Mouse (Mus musculus): ENCODE results near the gene Pdik1l. TPM values are rescaled to one million over a fixed set of nuclear protein-coding genes. Genes with fewer than 3 reads are reported as not detected.

The Pdik1l gene
- total and polyA plus RNA-seq, 2 experiments from 2014 or later: 30.8 to 44.8 TPM

DNA sequence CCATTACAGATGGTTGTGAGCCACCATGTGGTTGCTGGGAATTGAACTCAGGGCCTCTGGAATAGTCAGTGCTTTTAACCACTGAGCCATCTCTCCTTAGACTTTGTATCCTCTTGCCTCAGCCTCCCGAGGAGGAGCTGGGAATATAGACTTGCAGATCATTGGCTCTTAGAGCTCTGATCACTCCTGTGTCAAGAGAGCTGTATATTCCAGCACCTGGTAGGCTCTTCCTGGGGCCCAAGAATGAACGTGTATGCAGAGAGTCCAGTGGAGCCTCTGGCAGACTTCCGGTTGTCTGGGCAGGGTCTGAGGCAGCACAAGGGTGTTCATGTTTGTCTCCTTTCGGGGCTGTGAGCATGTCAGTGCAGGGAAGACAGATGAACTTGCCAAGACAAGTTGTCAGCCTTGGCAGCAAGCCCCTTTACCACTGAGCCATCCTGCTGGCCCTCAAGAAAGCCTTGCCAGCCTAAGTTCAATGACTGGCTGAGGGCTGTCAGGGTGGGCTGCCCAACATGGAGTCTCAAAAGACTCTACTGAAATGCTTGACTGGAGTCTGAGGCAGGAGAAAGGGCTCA, 26.5 kb upstream of the Pdik1l start:
- DNase-seq (ENCODE audit: low spot score) (peak; percentile 14), ATAC-seq (ENCODE audit: low FRiP score) (no peak)
- Histone ChIP-seq H3K27me3 (ENCODE audit: insufficient read depth, low read length) (no peaks in the 10 kb centered on the region), H3K36me3 (ENCODE audit: insufficient read depth, low read length) (no peaks in the 10 kb centered on the region), H3K4me3 (ENCODE audit: low read depth, low read length) (no peak overlapping the region), H3K9me3 (ENCODE audit: low read length) (no peaks in the 10 kb centered on the region), H3K4me1 (ENCODE audit: insufficient read depth, low read length) (no peaks in the 10 kb centered on the region), H3K27ac (ENCODE audit: low read depth, low read length) (no peak overlapping the region), H3K9ac (replicated peaks; ENCODE audit: low read length, poor library complexity, severe bottlenecking) (no peak overlapping the region), H3K4me2 (ENCODE audit: low read depth, low read length, poor library complexity, severe bottlenecking) (no peak overlapping the region)
- 76% methylated on average over 4 of the region's 4 CpGs for WGBS
- no peak for TF ChIP-seq CTCF (IDR thresholded peaks at IDR 0.05)

DNA sequence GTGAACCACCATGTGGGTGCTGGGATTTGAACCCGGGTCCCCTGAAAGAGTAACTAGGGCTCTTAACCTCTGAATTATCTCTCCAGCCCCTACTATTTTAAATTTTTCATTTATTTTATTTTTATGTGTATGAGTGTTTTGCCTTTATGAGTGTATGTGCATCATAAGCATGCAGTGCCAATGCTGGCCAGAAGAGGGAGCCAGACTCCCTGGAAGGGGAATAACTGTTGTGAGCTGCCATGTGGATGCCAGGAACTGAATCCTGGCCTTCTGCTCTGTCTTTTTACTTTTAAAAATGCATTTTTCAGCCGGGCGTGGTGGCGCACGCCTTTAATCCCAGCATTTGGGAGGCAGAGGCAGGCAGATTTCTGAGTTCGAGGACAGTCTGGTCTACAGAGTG, 25.2 kb upstream of the Pdik1l start:
- DNase-seq (ENCODE audit: low spot score): no peak
- no peak for ATAC-seq (ENCODE audit: low FRiP score)
- Histone ChIP-seq H3K4me3 (ENCODE audit: low read depth, low read length) (no peak overlapping the region), H3K4me2 (ENCODE audit: low read depth, low read length, poor library complexity, severe bottlenecking) (no peak overlapping the region), H3K36me3 (ENCODE audit: insufficient read depth, low read length) (no peaks in the 10 kb centered on the region), H3K27me3 (ENCODE audit: insufficient read depth, low read length) (no peaks in the 10 kb centered on the region), H3K9me3 (ENCODE audit: low read length) (no peaks in the 10 kb centered on the region), H3K9ac (replicated peaks; ENCODE audit: low read length, poor library complexity, severe bottlenecking) (no peak overlapping the region), H3K27ac (ENCODE audit: low read depth, low read length) (no peak overlapping the region), H3K4me1 (ENCODE audit: insufficient read depth, low read length) (no peaks in the 10 kb centered on the region)
- WGBS: 97% methylated on average over 6 of the region's 6 CpGs
- TF ChIP-seq CTCF (IDR thresholded peaks at IDR 0.05): peak; percentile 45

DNA sequence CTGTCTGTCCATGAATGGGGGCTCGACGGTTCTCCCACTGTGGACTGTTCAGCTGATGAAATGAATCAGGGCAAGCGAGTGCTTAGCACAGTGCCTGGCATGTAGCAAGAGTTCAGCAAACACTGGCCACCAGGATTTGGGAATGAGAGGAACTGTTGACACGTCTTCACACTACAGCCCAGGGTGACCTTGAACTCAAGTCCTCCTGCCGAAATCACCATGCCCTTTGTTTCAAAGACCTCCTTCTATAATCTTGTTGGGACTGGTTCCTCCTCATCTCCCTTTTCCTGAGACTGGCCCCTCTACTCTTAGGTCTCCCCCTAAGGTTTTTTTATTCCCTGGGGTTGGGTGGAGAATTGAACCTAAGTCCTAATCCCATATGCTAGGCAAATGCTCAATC, 24.6 kb upstream of the Pdik1l start:
- Histone ChIP-seq H3K4me1 (ENCODE audit: insufficient read depth, low read length) (no peaks in the 10 kb centered on the region; the same call in 1 of the 2 replicates), H3K9me3 (ENCODE audit: low read length) (no peaks in the 10 kb centered on the region), H3K36me3 (ENCODE audit: insufficient read depth, low read length) (no peaks in the 10 kb centered on the region), H3K9ac (replicated peaks; ENCODE audit: low read length, poor library complexity, severe bottlenecking) (no peak overlapping the region), H3K27ac (ENCODE audit: low read depth, low read length) (no peak overlapping the region), H3K4me3 (ENCODE audit: low read depth, low read length) (no peak overlapping the region), H3K4me2 (ENCODE audit: low read depth, low read length, poor library complexity, severe bottlenecking) (no peak overlapping the region), H3K27me3 (ENCODE audit: insufficient read depth, low read length) (no peaks in the 10 kb centered on the region)
- ATAC-seq (ENCODE audit: low FRiP score) (no peak), DNase-seq (ENCODE audit: low spot score) (no peak)
- no peak for TF ChIP-seq CTCF (IDR thresholded peaks at IDR 0.05)
- WGBS: 100% methylated on average over 5 of the region's 5 CpGs

DNA sequence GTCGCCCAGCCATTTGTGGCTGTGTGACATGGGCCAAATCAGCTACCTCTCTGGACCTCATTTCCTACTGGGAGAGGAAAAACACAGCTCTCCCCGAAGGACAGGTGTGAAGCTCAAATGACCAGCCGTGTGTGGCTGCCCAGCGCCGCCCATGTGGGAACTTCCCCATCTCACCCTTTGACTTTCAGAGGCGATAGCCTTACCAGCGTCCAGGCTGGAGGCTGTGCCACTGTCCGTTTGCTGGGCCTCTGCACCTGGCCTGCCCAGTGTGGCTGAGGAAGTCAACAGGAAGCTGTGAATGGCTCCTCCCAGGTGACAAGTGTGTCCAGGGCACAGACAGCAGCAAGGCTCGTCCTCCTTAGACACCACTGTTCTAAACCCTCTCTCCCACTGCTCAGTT, 24.1 kb upstream of the Pdik1l start:
- Histone ChIP-seq H3K4me3 (ENCODE audit: low read depth, low read length) (no peak overlapping the region), H3K4me2 (ENCODE audit: low read depth, low read length, poor library complexity, severe bottlenecking) (no peak overlapping the region), H3K36me3 (ENCODE audit: insufficient read depth, low read length) (no peaks in the 10 kb centered on the region), H3K27ac (ENCODE audit: low read depth, low read length) (no peak overlapping the region), H3K27me3 (ENCODE audit: insufficient read depth, low read length) (no peaks in the 10 kb centered on the region), H3K9ac (replicated peaks; ENCODE audit: low read length, poor library complexity, severe bottlenecking) (no peak overlapping the region), H3K9me3 (ENCODE audit: low read length) (no peaks in the 10 kb centered on the region), H3K4me1 (ENCODE audit: insufficient read depth, low read length) (no peaks in the 10 kb centered on the region; the same call in 1 of the 2 replicates)
- no peak for DNase-seq (ENCODE audit: low spot score)
- no peak for TF ChIP-seq CTCF (IDR thresholded peaks at IDR 0.05)
- 83% methylated on average over 9 of the region's 9 CpGs for WGBS
- ATAC-seq (ENCODE audit: low FRiP score): no peak

DNA sequence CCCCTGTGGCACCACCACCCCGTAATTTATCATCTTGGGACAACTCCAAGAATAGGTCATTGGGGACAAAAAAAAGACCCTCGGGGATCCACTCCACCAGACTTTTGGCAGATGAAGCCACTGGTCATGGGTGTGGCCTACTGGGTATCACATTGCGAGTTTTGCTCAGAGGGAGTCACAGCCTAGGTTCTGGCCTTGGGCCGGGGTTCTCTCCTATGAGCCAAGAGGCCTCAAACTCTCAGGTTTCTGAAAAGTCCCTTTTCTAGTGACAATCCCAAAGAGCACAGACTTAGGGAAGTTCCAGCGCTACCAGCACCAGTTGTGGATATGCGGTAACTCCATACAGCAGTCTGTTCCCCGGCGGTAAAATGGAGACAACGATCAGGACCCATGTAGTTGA, 23.0 kb upstream of the Pdik1l start:
- H3K27ac ChIP-seq (ENCODE audit: low read depth, low read length): no peak overlapping the region
- no peaks in the 10 kb centered on the region for H3K27me3 ChIP-seq (ENCODE audit: insufficient read depth, low read length)
- no peaks in the 10 kb centered on the region; the same call in 1 of the 2 replicates for H3K4me1 ChIP-seq (ENCODE audit: insufficient read depth, low read length)
- no peak overlapping the region for H3K9ac ChIP-seq (replicated peaks; ENCODE audit: low read length, poor library complexity, severe bottlenecking)
- H3K4me2 ChIP-seq (ENCODE audit: low read depth, low read length, poor library complexity, severe bottlenecking): no peak overlapping the region
- 88% methylated on average over 9 of the region's 9 CpGs for WGBS
- ATAC-seq (ENCODE audit: low FRiP score): no peak
- no peak overlapping the region for H3K4me3 ChIP-seq (ENCODE audit: low read depth, low read length)
- no peak for DNase-seq (ENCODE audit: low spot score)
- TF ChIP-seq CTCF (IDR thresholded peaks at IDR 0.05): no peak
- no peaks in the 10 kb centered on the region for H3K36me3 ChIP-seq (ENCODE audit: insufficient read depth, low read length)
- H3K9me3 ChIP-seq (ENCODE audit: low read length): no peaks in the 10 kb centered on the region

DNA sequence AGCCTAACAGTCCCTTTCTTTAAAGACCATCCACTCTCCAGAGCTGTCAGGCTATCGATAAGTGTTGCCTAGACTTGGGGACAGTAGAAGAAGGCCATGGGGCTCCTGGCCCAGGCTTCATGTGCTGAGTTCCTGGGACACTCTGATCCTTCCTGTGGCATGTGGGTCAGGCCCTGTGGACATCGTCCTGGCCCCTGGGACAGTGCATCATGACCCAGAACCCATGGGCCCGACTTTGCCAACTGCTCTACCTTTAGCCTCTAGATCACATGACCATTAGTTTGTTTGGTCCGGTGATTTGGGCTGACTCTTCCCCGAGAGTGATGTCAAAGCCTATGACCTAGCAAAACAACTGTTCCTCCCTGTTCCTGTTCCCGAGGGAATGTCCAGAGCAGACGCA, 22.4 kb upstream of the Pdik1l start:
- Histone ChIP-seq H3K9me3 (ENCODE audit: low read length) (no peaks in the 10 kb centered on the region), H3K4me1 (ENCODE audit: insufficient read depth, low read length) (no peaks in the 10 kb centered on the region; the same call in 1 of the 2 replicates), H3K36me3 (ENCODE audit: insufficient read depth, low read length) (no peaks in the 10 kb centered on the region), H3K27me3 (ENCODE audit: insufficient read depth, low read length) (no peaks in the 10 kb centered on the region), H3K27ac (ENCODE audit: low read depth, low read length) (no peak overlapping the region), H3K4me3 (ENCODE audit: low read depth, low read length) (no peak overlapping the region), H3K9ac (replicated peaks; ENCODE audit: low read length, poor library complexity, severe bottlenecking) (no peak overlapping the region), H3K4me2 (ENCODE audit: low read depth, low read length, poor library complexity, severe bottlenecking) (no peak overlapping the region)
- ATAC-seq (ENCODE audit: low FRiP score) (no peak), DNase-seq (ENCODE audit: low spot score) (no peak)
- WGBS: 90% methylated on average over 7 of the region's 7 CpGs
- TF ChIP-seq CTCF (IDR thresholded peaks at IDR 0.05): no peak
